Mouse (Mus musculus): Measurements from ENCODE around the gene Hrasls. TPM values are rescaled to one million over a fixed set of nuclear protein-coding genes. Genes with fewer than 3 reads are reported as not detected.

Hrasls gene
- polyA plus RNA-seq, 1 experiment from 2014 or later, result 1.5 TPM

DNA sequence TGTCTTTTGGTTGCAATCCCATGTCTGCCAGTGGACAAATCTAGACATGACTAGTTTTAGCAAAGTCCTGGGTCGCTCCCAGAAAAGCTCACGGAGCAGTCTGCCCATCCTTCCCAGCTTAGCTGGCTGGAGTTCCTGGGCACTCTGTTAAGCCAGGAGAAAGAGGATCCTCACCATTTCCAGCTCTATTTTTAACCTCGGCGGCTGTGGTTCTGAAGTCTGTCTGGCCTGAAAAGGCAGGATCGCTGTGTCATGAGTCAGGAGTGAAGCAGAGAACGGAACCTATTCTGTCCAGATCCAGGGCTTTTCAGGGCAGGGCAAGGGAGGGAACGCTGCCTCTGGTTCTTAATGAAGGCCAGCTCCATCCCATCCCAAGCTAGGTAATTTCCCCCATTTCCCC lies 654 bp upstream of the Hrasls start:
- Histone ChIP-seq H3K9me3 (replicated peaks) (no peaks in the 10 kb centered on the region), H3K36me3 (no peaks in the 10 kb centered on the region), H3K4me3 (no peak overlapping the region), H3K27ac (replicated peaks) (no peak overlapping the region), H3K4me1 (peaks cover 12% of the 10 kb centered on the region), H3K27me3 (ENCODE audit: low read depth, poor library complexity, severe bottlenecking) (peaks cover 43% of the 10 kb centered on the region)
- WGBS, result 78% methylated on average over 7 of the region's 7 CpGs
- DNase-seq (ENCODE audit: low spot score), result no peak

DNA sequence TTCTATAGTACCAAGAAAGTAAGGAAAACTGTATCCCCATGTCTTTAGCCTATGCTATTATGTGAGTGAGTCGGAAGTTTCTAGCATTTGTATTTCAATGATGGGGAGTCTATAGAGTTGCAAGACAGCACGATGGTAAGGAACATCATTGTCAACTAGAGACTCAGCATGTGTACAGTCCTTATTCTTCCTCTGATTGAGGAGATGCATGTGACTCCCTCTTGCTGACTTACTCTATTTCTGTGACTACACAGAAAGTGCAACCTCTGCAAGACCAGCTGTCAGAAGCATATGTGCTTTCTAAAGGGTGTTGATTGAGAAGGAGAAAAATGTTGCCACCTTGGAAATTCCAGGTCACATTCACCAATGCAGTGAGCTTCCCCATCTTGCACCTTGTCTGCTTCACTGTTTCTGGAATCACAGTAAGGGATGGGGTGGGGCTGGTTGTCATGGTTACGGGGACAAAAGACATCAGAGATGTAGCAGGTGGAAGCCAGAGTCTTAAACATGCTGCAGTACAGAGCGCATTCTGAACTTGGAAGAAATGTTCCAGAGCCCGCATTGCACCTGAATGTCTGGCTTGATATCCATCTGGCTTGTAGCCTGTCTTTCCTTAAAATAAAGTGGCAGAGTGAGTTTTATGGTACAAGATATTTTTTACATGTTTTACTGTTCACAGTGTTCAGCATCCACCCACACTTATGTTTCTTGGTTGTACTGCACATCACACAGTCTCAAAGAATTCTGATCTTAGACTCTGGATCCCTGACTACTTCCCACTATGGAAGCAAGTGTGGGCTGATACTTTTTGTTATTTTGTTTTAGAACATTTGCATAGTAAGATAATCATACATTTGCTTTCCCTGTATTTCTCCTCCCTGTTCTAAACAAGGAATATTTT lies 7.2 kb downstream of the Hrasls start:
- Histone ChIP-seq H3K4me1 (peaks cover 5% of the 10 kb centered on the region; the same call in 1 of the 2 replicates), H3K9me3 (replicated peaks) (no peaks in the 10 kb centered on the region), H3K27me3 (ENCODE audit: low read depth, poor library complexity, severe bottlenecking) (peaks cover 3% of the 10 kb centered on the region; the same call in 1 of the 2 replicates), H3K4me3 (no peak overlapping the region), H3K36me3 (no peaks in the 10 kb centered on the region), H3K27ac (replicated peaks) (no peak overlapping the region)
- DNase-seq (ENCODE audit: low spot score), result no peak
- 82% methylated on average over 5 of the region's 5 CpGs for WGBS

DNA sequence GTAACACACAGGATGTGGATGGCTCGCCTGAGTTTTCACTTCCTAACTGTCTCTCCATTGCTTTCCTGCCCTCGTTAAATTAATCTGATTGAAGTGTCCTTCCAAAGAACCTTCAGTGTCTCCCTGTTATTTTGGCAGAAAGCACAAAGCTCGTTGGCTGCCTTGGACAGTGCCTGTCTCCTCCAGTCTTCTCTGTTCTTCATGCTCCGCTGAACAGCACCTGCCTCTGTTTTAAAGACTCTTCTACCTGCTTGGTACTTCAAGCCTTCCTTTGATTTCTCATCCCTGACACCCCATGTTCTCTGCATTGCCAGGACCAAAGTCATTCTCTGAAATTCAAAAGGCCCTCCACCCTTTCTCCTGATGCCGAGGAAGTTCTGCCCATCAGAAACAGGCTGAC lies 26.5 kb downstream of the Hrasls start:
- H3K27me3 ChIP-seq (ENCODE audit: low read depth, poor library complexity, severe bottlenecking), result no peaks in the 10 kb centered on the region
- H3K9me3 ChIP-seq (replicated peaks), result no peaks in the 10 kb centered on the region

DNA sequence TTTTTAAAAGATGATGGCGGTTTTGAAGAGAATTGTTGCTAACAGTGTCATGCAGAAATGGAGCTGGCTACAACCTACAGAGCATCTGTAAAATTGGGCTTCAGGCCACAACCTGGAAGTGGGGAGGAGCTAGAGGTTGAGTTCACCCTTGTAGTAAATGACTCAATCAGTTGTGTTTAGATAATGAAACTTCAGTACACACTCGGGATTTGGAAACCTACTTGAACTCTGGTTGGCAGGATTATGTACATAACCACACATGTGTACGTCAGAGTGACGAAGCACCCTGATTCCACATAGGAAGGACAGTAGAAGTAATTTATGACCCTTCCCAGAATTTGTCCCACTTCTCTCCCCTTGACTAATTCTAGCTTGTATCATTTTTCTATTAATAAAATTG lies 44.8 kb downstream of the Hrasls start:
- no peak for DNase-seq (ENCODE audit: low spot score)
- no peak overlapping the region for H3K4me3 ChIP-seq
- H3K27ac ChIP-seq (replicated peaks), result no peak overlapping the region
- no peaks in the 10 kb centered on the region for H3K4me1 ChIP-seq
- WGBS, result 91% methylated on average over 4 of the region's 4 CpGs
- no peaks in the 10 kb centered on the region for H3K27me3 ChIP-seq (ENCODE audit: low read depth, poor library complexity, severe bottlenecking)
- no peaks in the 10 kb centered on the region for H3K9me3 ChIP-seq (replicated peaks)
- H3K36me3 ChIP-seq, result no peaks in the 10 kb centered on the region

More for the DNA sequence above, 26.5 kb downstream of the Hrasls start:
- DNase-seq (ENCODE audit: low spot score), result no peak
- no peak overlapping the region for H3K27ac ChIP-seq (replicated peaks)
- H3K36me3 ChIP-seq, result no peaks in the 10 kb centered on the region
- no peak overlapping the region for H3K4me3 ChIP-seq
- WGBS, result 79% methylated on average over 5 of the region's 5 CpGs
- H3K4me1 ChIP-seq, result no peaks in the 10 kb centered on the region

Other genes with a start within 250 kb of the Hrasls start
- 0.09 TPM in 1 of 2 replicates, not detected in the other for gene Atp13a5, start 169.0 kb downstream of the Hrasls start, polyA plus RNA-seq (2016; fragmentation: Nextera tagmentation; extraction: Ambion mirVana)

Data from midbrain, embryonic 10.5 days (tissue).